Mouse (Mus musculus) lung, embryonic 16.5 days (tissue): ENCODE results near the gene Lkaaear1. TPM values are rescaled to one million over a fixed set of nuclear protein-coding genes. Genes with fewer than 3 reads are reported as not detected.
A peak's percentile ranks its signal among the peaks of the same experiment; 100 is the strongest.

Source experiments
- ATAC-seq: fragments of 200-750 bp; cut with Nextera tagmentation; 2 replicates; pipeline ENCODE4 v1.8.0; 2017; ENCODE audit warnings: low read depth, mild to moderate bottlenecking, moderate library complexity
- H3K27ac ChIP-seq: fragments of 300-500 bp; sonication (generic); 2 replicates; pipeline ENCODE4 v1.5.1; 2014; ENCODE audit warnings: mild to moderate bottlenecking, control low read depth, low read length
- H3K27me3 ChIP-seq: fragments of 300-500 bp; sonication (generic); 2 replicates; pipeline ENCODE4 v1.6.1; 2014; ENCODE audit warnings: low read depth, low read length, mixed read lengths; ENCODE audit not compliant: control insufficient read depth, insufficient read depth
- H3K36me3 ChIP-seq: fragments of 300-500 bp; sonication (generic); 2 replicates; pipeline ENCODE4 v1.6.1; 2014; ENCODE audit warnings: low read length; ENCODE audit not compliant: control insufficient read depth, insufficient read depth
- H3K4me1 ChIP-seq: fragments of 300-500 bp; sonication (generic); replicated peaks from 2 replicates; pipeline ENCODE4 v1.6.1; 2014; ENCODE audit warnings: low read length, mixed read lengths; ENCODE audit not compliant: control insufficient read depth, insufficient read depth
- H3K4me2 ChIP-seq: fragments of 300-500 bp; sonication (generic); 2 replicates; pipeline ENCODE4 v1.6.1; 2014; ENCODE audit warnings: low read depth, low read length, control low read depth
- H3K4me3 ChIP-seq: fragments of 300-500 bp; sonication (generic); 2 replicates; pipeline ENCODE4 v1.5.1; 2014; ENCODE audit warnings: mild to moderate bottlenecking, low read length, control low read depth
- H3K9ac ChIP-seq: fragments of 300-500 bp; sonication (generic); 2 replicates; pipeline ENCODE4 v1.6.1; 2014; ENCODE audit warnings: low read length, control low read depth
- H3K9me3 ChIP-seq: fragments of 300-500 bp; sonication (generic); 2 replicates; pipeline ENCODE4 v1.6.1; 2016; ENCODE audit warnings: low read length; ENCODE audit not compliant: control insufficient read depth
- WGBS: fragments of 180-500 bp; shearing (Covaris S2); extraction: QIAGEN DNeasy Blood & Tissue Kit; methylation state at CpG from one replicate; pipeline ENCODE4 v1.1.7; 2014; 5-methylcytosine and 5-hydroxymethylcytosine counted together
- polyA plus RNA-seq: library from polyadenylated mRNA; unstranded; fragments of >200 nt; fragmentation: Nextera tagmentation; extraction: Ambion mirVana; gene quantifications from 2 replicates; pipeline ENCODE4 v1.2.1, GENCODE M21; 2015

Lkaaear1 gene
- polyA plus RNA-seq, 1 experiment from 2014 or later: not detected

DNA sequence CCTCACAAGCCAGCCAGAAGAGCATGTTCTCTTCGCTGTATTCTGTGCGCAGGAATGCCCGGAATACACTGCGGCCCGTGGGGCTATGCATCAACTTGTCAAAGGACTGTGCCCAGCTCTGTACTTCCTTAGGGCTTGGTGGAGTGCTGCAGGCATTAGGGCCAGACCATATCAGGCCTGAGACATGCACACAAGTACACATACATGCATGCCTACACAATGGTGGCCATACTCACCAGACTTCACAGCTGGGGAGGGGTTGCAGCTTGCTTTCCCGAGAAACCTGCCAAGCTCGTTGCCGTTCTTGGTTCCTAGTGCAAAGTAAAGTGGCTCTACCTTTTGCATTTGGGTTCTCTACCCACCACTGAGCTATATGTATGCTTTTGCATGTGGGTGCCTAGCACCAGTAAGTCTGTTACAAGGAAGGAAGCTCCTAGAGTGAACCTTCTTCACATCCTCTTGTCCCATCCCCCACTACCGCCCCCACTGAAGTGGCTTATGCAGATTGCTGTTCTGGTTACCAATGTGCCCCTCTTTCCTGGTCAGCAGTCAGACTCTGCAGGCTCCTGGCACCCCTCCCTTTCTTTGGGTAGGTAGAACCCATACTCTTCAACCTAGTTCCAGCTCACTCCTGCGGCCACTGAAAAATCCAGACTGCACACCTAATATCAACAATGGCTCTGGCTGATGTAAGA, 8.6 kb downstream of the Lkaaear1 start:
- Histone ChIP-seq H3K9ac (no peak overlapping the region), H3K27ac (no peak overlapping the region), H3K4me2 (no peak overlapping the region), H3K36me3 (peaks cover 11% of the 10 kb centered on the region), H3K27me3 (no peaks in the 10 kb centered on the region), H3K4me3 (no peak overlapping the region), H3K4me1 (peaks cover 11% of the 10 kb centered on the region), H3K9me3 (no peaks in the 10 kb centered on the region)
- WGBS: 85% methylated on average over 10 of the region's 10 CpGs
- no peak for ATAC-seq

DNA sequence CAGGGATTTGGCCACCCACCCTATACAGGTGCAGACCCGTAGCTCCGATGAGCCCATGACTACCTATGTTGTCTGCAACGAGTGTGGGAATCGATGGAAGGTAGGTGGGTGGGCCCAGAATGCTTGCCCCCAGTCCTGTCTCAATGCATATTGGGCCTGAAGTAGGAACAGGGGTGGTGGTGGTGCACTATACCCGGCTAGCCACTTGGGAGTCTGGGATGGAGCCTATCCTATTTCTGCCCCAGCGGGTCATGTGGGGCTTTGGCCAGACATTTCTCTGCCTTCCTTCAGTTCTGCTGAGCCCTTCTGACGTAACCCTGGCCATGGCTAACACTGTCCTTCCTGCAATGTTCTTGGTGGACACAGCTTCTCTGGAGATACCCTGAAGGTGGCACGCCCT, 10.7 kb downstream of the Lkaaear1 start:
- Histone ChIP-seq H3K4me2 (no peak overlapping the region), H3K9me3 (no peaks in the 10 kb centered on the region), H3K4me3 (no peak overlapping the region), H3K4me1 (peaks cover 4% of the 10 kb centered on the region), H3K27ac (no peak overlapping the region), H3K9ac (no peak overlapping the region), H3K27me3 (no peaks in the 10 kb centered on the region), H3K36me3 (peaks cover 11% of the 10 kb centered on the region)
- no peak for ATAC-seq
- 95% methylated on average over 8 of the region's 8 CpGs for WGBS

DNA sequence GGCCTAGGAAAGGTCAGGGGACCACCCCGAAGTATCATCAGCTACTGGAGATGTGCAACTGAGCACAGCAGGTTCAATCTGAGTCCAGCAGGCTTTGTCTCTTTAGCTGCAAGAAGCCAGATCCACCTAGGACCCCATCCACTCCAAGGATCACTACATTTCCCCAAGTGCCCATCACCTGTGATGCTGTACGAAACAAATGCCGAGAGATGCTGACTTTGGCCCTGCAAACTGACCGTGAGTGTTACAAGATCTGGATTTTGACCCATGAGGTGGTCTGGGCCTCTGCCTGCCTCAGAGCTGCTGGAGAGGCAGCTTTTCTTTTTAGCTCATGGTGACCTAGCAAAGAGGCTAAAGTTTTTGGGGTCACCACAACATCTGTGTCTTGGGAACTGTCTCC, 12.6 kb downstream of the Lkaaear1 start:
- no peaks in the 10 kb centered on the region for H3K27me3 ChIP-seq
- H3K9ac ChIP-seq: no peak overlapping the region
- H3K4me1 ChIP-seq: peaks cover 5% of the 10 kb centered on the region
- peaks cover 11% of the 10 kb centered on the region for H3K36me3 ChIP-seq
- WGBS: 84% methylated on average over 4 of the region's 4 CpGs
- no peaks in the 10 kb centered on the region for H3K9me3 ChIP-seq
- no peak overlapping the region for H3K27ac ChIP-seq
- no peak overlapping the region for H3K4me2 ChIP-seq
- no peak for ATAC-seq
- H3K4me3 ChIP-seq: no peak overlapping the region

DNA sequence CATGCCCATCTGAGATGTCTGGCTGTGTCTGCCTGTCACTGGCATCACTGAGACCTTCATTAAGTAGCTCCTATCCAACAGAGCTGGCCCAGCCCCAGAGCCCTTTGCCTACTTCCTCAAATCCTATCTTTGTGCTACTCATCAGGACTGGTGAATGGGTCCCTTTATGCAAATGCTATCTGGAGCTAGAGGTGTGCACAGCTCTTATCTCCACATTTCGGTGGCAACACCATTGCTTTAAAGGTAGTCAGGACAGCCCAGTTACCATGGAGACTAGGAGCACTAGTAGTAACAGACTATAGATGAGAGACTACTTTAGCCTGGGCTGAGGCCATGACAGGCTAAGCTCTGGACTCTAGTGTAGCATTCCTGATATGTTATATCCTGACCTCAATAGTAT, 13.5 kb downstream of the Lkaaear1 start:
- Histone ChIP-seq H3K9ac (no peak overlapping the region), H3K4me2 (no peak overlapping the region), H3K9me3 (no peaks in the 10 kb centered on the region), H3K4me3 (no peak overlapping the region), H3K36me3 (peaks cover 11% of the 10 kb centered on the region), H3K27me3 (no peaks in the 10 kb centered on the region), H3K27ac (no peak overlapping the region), H3K4me1 (peaks cover 8% of the 10 kb centered on the region)
- ATAC-seq: no peak
- 50% methylated on average over 1 of the region's 1 CpGs for WGBS

DNA sequence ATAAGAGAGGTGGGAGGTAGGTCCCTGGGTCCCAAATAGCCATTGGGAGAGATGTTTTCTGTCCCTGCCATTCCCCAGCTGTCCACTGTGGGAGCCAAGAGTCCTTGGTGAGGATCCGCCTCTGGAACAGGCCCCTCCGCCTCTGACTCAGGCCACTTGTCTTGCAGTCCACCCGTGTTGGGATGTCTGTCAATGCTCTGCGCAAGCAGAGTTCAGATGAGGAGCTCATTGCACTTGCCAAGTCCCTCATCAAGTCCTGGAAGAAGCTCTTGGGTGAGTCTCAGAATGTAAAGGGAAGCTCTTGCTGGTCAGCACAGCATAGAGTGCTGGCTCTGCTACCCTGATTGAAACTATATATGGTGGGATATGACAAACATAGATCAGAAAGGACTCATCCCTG, 14.9 kb downstream of the Lkaaear1 start:
- Histone ChIP-seq H3K4me1 (peaks cover 14% of the 10 kb centered on the region), H3K4me2 (no peak overlapping the region), H3K36me3 (peaks cover 7% of the 10 kb centered on the region; the same call in 1 of the 2 replicates), H3K4me3 (no peak overlapping the region), H3K27me3 (no peaks in the 10 kb centered on the region), H3K9me3 (no peaks in the 10 kb centered on the region), H3K9ac (no peak overlapping the region), H3K27ac (no peak overlapping the region)
- no peak for ATAC-seq
- 50% methylated on average over 4 of the region's 4 CpGs for WGBS

DNA sequence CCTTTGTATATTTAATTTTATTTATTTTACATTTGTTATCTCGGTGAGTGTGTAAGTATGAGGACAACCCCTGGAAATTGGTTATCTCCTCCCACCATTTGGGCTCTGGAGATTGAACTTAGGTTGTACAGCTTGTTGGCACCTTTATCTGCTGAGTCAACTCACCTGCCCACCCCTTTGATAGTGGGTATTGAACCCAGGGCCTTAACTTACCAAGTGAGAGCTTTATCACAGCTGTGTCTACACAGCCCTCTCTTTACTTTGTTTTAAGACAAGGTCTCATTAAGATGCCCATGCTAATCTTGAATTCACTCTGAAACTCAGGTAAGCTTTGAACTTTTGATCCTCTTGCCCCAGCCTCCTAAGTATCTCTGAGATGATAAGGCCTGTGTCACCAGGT, 16.3 kb downstream of the Lkaaear1 start:
- 55% methylated on average over 1 of the region's 1 CpGs for WGBS
- H3K4me1 ChIP-seq: peaks cover 14% of the 10 kb centered on the region
- no peaks in the 10 kb centered on the region for H3K27me3 ChIP-seq
- no peak overlapping the region for H3K4me3 ChIP-seq
- no peak for ATAC-seq
- H3K4me2 ChIP-seq: no peak overlapping the region
- no peaks in the 10 kb centered on the region for H3K9me3 ChIP-seq
- H3K36me3 ChIP-seq: peaks cover 5% of the 10 kb centered on the region; the same call in 1 of the 2 replicates
- no peak overlapping the region for H3K9ac ChIP-seq
- H3K27ac ChIP-seq: no peak overlapping the region

DNA sequence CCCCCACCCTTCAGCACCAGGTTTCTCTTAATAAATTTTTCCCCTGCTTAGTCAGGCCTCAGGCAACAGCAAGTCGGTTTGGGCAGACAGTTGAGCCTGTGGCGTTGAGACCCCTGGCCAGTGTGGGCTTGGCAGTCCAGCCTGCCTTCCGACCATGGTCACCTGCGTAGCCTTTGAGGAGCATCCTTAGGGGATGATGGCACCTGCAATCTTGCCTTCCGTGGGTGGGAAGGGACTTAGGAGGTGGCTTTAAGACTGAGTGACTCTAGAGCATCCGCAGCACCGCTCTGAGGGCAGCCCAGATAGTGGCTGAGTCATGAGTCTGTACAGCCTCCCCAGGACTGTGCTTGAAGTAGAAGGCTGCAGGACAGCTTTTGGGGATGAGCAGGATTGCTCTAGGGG, 17.5 kb downstream of the Lkaaear1 start:
- Histone ChIP-seq H3K27ac (peak overlapping the region; percentile 51), H3K4me3 (peak overlapping the region; percentile 72), H3K36me3 (no peaks in the 10 kb centered on the region), H3K4me1 (peaks cover 14% of the 10 kb centered on the region), H3K9me3 (no peaks in the 10 kb centered on the region), H3K9ac (peak overlapping the region; percentile 89), H3K4me2 (peak overlapping the region; percentile 80), H3K27me3 (no peaks in the 10 kb centered on the region)
- WGBS: 13% methylated on average over 7 of the region's 7 CpGs
- no peak; the same call in 1 of the 2 replicates for ATAC-seq

DNA sequence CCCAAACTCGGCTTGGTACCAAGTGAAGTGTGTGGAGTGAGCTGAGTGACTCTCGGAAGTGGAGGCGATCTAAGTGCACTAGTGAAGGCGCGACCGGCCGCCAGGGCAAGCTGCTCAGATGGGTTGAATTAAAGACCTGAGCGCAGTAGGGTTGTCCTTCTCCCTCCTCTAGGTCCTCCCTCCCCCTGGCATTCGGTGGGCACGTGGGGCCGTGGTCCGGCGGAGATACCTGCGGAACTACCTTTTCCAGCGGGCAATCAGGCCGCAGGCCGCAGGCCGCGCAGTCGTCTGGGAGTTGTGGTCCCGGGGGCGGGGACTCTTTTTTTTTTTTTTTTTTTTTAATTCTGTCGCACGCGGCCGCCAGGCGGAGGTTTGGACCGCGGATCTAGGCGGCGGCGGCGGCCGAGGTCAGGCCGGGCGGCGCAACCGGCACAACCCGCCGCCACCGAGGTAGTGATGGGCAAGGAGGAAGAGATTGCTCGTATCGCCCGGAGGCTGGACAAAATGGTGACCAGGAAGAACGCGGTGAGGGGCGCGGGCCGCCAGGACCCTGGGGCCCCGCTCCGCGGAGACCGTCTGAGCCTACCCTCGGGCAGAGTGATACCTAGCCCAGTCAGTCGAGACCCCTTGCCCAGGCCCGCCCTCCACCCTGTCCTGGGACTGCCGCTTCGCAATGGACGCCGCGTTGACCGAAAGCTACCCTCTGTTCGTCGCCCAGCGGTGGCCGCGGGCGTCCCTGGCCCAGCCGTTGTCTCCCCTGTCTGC, 18.1 kb downstream of the Lkaaear1 start, which contains the start of gene Tcea2:
TSS of gene Tcea2 (plus strand) at position 360 of the 765 bp plus-strand sequence.
- Histone ChIP-seq H3K4me1 (peaks cover 19% of the 10 kb centered on the region), H3K9ac (peak within 1 kb of the TSS; percentile 89), H3K27me3 (no peaks in the 10 kb centered on the region), H3K9me3 (no peaks in the 10 kb centered on the region), H3K4me2 (peak within 1 kb of the TSS; percentile 80), H3K36me3 (no peaks in the 10 kb centered on the region), H3K4me3 (peak within 1 kb of the TSS; percentile 72), H3K27ac (peak within 1 kb of the TSS; percentile 65)
- ATAC-seq: peak; percentile 41
- WGBS: under 1% methylated on average over 68 of the region's 69 CpGs

DNA sequence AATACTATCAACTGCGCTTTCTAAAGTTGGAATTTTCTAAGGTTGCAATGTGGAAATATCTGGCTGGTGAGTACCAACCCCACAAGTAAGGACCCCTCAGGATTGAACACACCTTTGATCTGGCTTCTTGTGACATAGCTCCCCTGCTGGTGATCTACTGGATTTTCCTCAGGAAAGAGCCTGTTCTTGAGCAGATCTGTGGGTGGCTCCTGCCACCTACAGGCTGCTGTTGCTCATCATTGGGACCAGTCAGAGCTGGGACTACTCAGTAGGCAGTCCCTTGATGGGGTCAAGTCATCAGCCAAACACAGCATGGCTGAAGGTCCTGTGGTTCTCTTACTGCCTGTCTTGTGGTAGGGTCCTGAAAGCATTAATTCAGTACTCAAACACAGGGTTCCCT, 19.5 kb downstream of the Lkaaear1 start:
- no peaks in the 10 kb centered on the region for H3K9me3 ChIP-seq
- peaks cover 25% of the 10 kb centered on the region for H3K4me1 ChIP-seq
- H3K4me3 ChIP-seq: no peak overlapping the region
- H3K9ac ChIP-seq: no peak overlapping the region
- no peaks in the 10 kb centered on the region for H3K27me3 ChIP-seq
- H3K36me3 ChIP-seq: no peaks in the 10 kb centered on the region
- peak; percentile 73 for ATAC-seq
- WGBS: 46% methylated on average over 1 of the region's 1 CpGs
- H3K27ac ChIP-seq: no peak overlapping the region
- no peak overlapping the region for H3K4me2 ChIP-seq
